Mouse (Mus musculus): ENCODE measurements around the gene Ntn5. TPM values are rescaled to one million over a fixed set of nuclear protein-coding genes. Genes with fewer than 3 reads are reported as not detected.
A peak's percentile ranks its signal among the peaks of the same experiment; 100 is the strongest.

Gene Ntn5
- under 1 TPM in 1 of 2 experiments, not detected in 1; 0.15 TPM for total RNA-seq (2021)

GRCm38 (mm10) chr7:45683396-45684050 lies at the start of gene Ntn5:
Ntn5 (plus strand) TSS chr7:45684022.
- no peak for DNase-seq
- intact Hi-C loops (cut with DNase I), result loop anchor here (2.0 kb wide), 1 partner anchor 43 kb away; no protein-coding TSS in a partner anchor

DNA sequence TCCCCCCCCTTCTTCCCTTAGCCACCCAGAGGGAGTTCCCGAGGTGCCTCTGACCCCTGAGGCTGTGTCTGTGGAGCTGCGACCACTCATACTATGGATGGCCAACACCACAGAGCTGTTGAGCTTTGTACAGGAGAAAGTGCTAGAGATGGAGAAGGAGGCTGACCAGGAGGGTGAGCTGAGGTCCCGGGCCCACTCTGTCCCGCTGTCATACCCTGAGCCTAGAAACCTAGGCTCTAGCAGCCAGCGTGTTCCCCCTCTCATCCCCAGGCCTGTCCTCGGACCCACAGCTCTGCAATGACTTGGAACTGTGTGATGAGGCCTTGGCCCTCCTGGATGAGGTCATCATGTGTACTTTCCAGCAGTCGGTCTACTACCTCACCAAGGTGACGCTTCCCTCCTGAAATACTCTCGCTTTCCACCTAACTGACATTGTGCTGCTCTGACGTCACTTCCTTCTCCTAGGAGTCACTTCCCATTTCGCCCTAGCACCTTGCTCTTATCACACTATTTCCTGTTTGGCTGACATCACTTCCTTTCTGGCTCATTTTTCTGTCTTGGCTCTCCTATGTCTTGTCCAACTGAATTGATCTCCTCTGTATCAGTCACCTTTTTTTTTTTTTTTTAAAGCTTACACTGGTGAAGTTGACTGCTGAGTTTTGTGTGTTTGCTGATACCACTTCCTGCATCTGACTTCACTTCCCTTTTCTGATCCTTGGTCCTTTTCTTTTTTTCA lies 48.7 kb upstream of the Ntn5 start:
- intact Hi-C loops (cut with DNase I), result no loop called here
- peak in 1 of 2 experiments; percentile 58 for DNase-seq

DNA sequence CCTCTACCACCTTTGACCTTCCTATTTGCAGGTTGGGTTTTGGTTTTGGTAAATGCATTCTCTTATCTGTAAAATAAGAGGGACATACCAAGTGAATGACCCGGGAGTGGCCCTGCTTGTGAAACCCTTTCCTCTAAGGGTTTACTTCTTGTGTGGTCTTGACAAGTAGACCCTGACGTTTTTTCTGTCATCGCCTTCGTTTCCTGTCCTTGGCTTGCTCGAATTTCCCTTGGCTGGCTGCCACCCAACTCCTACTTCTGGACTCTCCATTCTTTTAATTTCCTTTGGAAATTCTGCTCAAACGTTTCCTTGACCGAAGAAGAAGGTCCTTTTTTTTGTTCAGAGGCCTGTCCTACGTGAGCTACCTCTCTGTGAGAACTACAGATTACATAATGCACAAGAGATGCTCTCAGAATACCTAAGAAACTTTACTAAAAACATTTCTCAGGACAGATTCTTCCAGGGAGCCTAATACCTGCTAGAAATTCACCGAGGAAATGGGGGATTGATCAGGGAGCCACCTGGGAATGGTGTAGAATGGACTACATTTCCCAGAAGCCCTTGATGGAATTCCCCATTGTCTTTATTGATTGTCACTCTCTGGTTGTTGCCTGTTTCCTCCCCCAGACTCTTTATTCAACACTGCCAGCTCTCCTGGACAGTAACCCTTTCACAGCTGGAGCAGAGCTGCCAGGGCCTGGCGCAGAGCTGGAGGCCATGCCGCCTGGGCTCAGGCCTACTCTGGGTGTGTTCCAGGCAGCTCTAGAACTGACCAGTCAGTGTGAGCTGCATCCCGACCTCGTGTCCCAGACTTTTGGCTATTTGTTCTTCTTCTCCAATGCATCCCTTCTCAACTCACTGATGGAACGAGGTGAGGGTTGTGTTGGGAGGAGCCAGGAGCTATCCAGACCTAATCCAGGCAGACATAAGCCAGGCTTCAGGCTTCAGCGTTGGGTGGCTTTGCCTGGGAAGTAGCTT lies 47.8 kb upstream of the Ntn5 start:
- intact Hi-C loops (cut with DNase I), result no loop called here
- DNase-seq, result peak; percentile 80 to 81

DNA sequence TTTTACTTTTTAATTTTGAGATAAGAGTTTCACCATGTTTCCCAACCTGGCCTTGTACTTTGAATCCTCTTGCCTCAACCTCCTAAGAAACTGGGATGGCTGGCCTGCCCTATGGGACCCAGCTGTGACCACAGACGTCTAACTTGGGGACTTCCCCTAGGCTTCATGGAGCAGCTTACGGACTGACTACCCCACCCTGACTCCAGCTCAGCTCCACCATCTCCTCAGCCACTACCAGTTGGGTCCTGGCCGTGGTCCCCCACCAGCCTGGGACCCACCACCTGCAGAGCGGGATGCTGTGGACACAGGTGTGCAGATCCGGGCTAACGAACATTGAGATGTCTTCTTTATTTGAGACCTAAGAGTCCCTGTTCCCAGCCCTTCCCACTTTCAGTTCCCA lies 46.1 kb upstream of the Ntn5 start:
- no peak for DNase-seq

GRCm38 (mm10) chr7:45638623-45639401 lies 45.0 kb upstream of the Ntn5 start:
- intact Hi-C loops (cut with DNase I), result no loop called here
- peak; percentile 94 to 95 for DNase-seq

More for the DNA sequence above, 46.1 kb upstream of the Ntn5 start:
- intact Hi-C loops (cut with DNase I), result no loop called here

GRCm38 (mm10) chr7:45639561-45640027 lies 44.2 kb upstream of the Ntn5 start, which contains the start of gene Mamstr:
Mamstr (plus strand) TSS chr7:45639977.
- intact Hi-C loops (cut with DNase I), result loop anchor here (2.0 kb wide), 1 partner anchor 43 kb away; no protein-coding TSS in a partner anchor
- no peak for DNase-seq

DNA sequence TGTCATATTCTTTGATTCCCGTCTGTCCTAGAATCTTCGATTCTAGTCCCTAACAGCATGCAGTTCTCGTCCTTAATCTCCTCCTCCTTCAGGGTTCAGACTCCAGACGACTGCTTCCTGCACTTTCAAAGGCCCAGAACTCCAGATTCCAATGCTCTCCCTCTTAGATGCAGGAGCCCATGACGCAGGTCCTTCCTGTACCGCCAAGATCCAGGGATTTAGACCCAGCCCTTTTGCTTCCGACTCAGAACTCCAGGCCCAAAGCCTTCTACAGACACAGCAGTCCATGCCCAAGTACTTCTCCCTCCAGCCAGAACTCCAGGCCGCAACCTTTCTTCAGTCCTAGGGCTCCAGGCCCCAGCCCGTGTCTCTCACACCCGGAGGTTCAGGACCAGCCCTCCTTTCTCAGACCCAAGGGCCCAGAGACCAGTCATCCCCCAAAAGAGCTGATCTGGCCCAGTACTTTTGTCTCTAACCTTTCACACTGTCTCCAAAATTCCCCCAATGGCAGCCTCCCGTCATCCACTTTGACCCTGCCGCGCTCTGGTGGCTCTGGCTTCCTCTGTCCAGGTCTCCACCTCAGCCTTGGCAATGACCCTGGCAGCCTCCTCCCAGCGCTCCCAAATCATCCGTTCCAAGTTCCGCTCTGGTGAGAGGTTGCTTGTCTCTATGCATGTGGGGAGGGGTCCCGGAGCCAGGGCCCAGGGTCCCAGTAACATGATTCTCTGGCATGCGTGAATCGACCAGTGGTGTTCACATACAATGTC lies 43.4 kb upstream of the Ntn5 start:
- intact Hi-C loops (cut with DNase I), result loop anchor here (2.0 kb wide), 1 partner anchor 42 kb away; no protein-coding TSS in a partner anchor
- peak in 1 of 2 experiments; percentile 49 for DNase-seq

- intact Hi-C loops (cut with DNase I), result loop anchor here (2.0 kb wide), 1 partner anchor 41 kb away; no protein-coding TSS in a partner anchor
- DNase-seq, result peak; percentile 71 to 77
These were observed 42.3 kb upstream of the Ntn5 start for GRCm38 (mm10) chr7:45641391-45642040.

DNA sequence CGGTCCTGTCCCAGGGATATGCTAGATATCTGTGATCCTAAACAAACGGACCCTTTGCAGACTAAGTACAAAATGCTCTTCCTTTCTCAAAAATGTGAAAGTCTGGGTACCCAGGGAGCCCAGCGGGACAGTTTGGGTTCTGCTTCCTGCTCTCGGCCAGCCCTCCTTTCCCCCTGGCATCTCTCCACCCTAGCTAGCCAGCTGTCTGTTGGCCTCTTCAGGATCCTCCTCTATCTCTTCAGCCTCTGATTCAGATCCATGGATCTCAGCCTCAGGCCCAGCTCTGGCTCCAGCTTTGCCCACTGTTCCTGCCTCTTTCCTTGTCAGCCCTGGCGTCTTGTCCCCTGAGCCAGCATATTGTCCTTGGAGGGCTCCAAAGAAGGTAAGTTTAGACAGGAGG lies 41.7 kb upstream of the Ntn5 start:
- peak in 1 of 2 experiments; percentile 48 for DNase-seq
- intact Hi-C loops (cut with DNase I), result no loop called here

DNA sequence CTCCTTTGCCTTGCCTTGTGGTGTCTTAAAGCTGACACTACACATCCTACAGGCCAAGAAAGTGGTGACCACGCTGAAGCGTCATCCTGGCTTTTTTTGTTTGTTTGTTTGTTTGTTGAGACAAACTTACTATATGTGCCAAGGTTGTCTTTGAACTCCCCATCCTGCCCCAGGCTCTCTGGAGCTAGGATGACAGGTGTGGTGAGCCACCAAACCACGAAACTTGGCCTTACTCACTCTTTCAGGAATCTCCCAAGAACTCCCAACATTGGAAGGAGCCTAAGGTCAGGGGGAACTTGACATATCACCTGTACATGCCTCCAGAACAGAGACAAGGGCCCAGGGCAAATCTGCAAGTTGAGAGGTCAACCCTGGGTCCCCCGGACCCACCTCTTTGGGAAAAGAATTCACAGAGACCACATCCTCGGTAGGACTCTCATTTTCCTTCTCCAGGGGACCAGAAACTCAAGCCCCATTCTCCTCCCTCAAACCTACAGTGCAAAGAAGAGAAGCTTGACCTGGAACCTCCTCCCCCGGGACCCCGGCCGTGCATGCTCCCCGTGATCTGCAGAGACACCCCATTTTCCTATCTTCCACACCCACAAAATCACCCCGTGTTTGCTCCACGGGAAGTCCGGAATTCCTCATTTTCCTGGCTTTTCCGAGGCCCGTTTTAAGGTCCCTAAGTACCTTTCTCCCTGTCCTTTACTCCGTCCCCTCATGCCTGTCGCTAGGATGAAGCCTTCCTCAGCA lies 41.1 kb upstream of the Ntn5 start:
- DNase-seq, result no peak
- intact Hi-C loops (cut with DNase I), result no loop called here

DNA sequence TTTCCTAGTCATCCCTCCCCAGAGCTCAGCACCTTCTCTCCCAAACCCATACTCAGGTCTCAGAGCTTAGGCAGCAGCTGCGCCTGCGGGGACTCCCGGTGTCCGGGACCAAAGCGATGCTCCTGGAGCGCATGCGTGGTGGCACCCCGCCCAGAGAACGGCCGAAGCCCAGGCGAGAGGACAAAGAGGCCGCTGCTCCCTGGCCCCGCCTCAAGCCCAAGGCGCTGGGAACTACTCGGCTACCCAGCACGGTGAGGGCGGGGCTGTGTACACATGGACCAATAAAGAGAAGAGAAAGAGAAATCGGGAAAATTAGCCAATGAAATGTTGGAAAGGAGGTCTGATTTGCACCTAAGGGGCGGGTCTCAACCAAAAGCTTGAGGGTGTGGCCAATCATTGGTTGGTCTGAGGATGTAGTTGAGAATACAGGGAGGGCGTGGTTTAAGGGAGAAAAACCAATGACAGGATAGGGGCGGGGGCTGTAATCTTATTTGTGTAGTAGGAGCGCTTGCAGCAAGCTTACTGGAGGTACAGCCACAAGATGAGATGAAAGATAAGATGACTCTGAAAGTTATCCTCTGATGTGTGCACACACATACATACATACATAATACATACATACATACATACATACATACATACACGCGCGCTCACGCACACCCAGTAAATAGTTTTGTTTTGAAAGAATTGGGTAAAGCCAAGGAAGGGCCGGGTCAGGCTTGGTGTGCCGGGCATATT lies 40.2 kb upstream of the Ntn5 start:
- intact Hi-C loops (cut with DNase I), result no loop called here
- DNase-seq, result peak; percentile 93

GRCm38 (mm10) chr7:45644183-45644582 lies 39.6 kb upstream of the Ntn5 start:
- intact Hi-C loops (cut with DNase I), result no loop called here
- peak; percentile 58 to 63 for DNase-seq

DNA sequence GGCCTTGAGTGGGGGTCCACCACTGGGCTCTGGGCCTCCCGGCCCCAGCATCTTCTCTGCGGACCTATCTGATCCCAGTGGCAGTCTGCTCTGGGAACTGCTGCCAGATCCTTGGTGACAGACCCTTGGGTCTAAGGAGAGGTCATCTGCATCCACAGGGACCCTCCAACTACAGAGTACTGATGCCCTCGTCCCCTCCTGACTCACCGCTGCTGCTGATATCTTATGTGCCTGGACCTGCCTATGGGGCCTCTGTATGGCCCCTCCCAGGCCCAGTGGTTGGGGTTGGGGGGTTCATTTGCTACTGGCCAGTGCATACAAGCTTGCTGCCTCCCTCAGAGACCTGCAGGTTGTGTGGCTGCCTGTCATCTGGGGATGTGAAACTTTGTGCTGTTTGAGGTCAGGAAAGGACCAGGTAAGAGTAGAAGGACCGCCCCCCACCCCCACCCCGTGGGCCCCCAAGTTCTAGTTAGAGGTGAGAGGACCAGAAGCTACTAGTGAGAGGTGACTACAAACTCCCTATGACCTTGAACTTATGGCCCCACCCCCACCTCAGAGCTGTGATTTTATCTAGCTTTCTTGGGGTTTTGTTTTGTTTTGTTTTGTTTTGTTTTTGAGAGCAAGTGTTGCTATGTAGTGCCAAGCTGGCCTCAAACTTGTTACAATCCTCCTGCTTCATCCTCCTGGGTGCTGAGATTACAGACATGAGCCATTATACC lies 38.8 kb upstream of the Ntn5 start:
- intact Hi-C loops (cut with DNase I), result no loop called here
- no peak for DNase-seq

DNA sequence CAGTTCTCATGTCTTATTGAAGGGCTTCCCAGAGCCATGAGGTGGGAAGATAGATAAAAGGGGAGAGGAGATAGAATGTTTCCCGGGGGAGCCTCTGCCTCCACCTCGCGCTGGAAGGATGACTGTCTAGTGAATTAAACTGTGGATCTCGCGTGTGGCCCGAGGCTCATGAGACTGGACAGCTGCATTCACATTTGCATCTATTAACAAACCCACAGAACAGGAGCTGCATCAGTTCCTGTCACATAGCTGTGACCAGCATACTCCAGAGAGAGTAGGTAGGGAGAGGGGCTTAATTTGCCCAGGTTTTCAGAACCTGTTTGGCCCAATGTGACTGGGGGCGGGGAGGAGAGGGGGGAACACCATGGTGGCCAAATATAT lies 38.2 kb upstream of the Ntn5 start:
- no peak for DNase-seq
- intact Hi-C loops (cut with DNase I), result no loop called here

GRCm38 (mm10) chr7:45646671-45647070 lies 37.2 kb upstream of the Ntn5 start:
- intact Hi-C loops (cut with DNase I), result no loop called here
- no peak for DNase-seq

DNA sequence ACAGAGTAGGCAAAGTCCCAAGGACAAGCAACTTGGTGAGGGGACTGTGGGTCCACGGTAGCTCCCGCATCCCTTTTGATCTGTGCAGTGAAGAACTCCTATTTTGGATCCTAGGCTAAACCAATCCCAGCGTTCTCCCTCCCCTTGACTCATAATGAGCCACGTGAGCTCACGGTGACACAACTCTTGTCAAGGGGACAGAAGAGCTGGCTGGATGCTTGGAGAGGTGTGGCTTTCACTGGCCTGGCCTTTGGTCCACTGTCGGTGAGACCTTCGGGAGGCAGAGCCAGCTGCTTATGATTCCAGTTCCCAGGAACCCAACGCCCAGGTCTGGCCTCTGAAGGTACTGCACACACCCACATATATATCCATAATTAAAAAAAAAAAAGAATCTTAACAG lies 34.5 kb upstream of the Ntn5 start:
- peak; percentile 76 to 77 for DNase-seq
- intact Hi-C loops (cut with DNase I), result no loop called here
